Mouse (Mus musculus): ENCODE measurements around the gene Sirt2. TPM values are rescaled to one million over a fixed set of nuclear protein-coding genes. Genes with fewer than 3 reads are reported as not detected.

The Sirt2 gene
- polyA plus RNA-seq, 1 experiment from 2014 or later: 110 TPM

DNA sequence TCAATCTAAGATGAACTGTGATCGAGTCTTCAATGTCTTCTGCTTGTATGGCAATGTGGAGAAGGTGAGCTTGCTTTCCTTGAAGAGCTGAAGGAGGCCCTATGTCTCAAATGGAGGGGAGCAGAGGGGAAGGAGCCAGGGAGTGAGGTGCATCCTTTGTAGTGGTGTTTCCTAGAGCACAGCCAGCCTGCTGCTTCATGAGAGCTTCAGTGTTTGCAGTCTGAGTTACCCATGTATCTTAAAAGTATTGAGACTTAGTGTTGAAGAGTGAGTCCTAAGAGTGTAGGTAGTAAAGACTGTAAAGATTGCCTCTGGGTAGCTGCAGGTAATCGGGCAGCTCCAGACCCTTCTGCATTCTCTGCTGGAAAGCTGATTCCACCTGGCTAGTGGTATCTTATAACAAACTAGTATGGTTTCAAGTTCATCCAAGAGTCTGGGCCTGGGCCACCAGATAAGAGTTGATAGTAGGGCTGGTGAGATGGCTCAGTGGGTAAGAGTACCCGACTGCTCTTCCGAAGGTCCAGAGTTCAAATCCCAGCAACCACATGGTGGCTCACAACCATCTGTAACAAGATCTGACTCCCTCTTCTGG, 52.4 kb downstream of the Sirt2 start:
- Histone ChIP-seq H3K4me3 (ENCODE audit: low read depth, low read length) (no peak overlapping the region), H3K9me3 (ENCODE audit: control insufficient read depth, low read length) (no peaks in the 10 kb centered on the region), H3K27me3 (ENCODE audit: control insufficient read depth, insufficient read depth, low read length) (no peaks in the 10 kb centered on the region), H3K27ac (ENCODE audit: low read depth, low read length) (no peak overlapping the region), H3K4me2 (ENCODE audit: low read depth, low read length) (no peak overlapping the region), H3K36me3 (ENCODE audit: control insufficient read depth, insufficient read depth, low read length) (peaks cover 83% of the 10 kb centered on the region), H3K9ac (replicated peaks; ENCODE audit: low read depth, low read length) (no peak overlapping the region), H3K4me1 (ENCODE audit: control insufficient read depth, insufficient read depth, low read length) (0 out of 2 replicates have a peak, but pooled peaks cover 8% of the 10 kb centered on the region)
- no peak for ATAC-seq (ENCODE audit: low read depth)
- 87% methylated on average over 4 of the region's 4 CpGs for WGBS

DNA sequence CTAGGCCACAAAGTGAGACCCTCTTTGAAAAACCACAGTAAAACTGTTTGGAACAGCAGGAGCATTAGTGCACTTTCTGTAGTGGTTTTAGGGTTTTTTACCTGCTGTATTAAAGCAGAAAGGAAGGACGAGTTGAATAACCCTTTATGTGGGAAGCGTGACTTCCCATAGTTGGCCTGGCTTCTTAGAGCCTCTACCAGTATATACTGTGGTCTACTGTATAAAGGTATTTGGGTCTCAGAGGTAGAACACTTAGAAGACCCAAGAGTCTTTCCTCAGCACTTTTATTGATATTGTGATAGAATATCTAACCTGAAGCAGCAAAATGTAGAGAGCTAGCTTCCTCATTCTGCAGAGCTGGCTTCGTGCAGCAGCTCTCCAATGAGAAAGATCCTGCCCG, 53.0 kb downstream of the Sirt2 start:
- ATAC-seq (ENCODE audit: low read depth): no peak
- Histone ChIP-seq H3K9ac (replicated peaks; ENCODE audit: low read depth, low read length) (no peak overlapping the region), H3K27me3 (ENCODE audit: control insufficient read depth, insufficient read depth, low read length) (no peaks in the 10 kb centered on the region), H3K4me1 (ENCODE audit: control insufficient read depth, insufficient read depth, low read length) (0 out of 2 replicates have a peak, but pooled peaks cover 10% of the 10 kb centered on the region), H3K36me3 (ENCODE audit: control insufficient read depth, insufficient read depth, low read length) (peaks cover 77% of the 10 kb centered on the region), H3K9me3 (ENCODE audit: control insufficient read depth, low read length) (no peaks in the 10 kb centered on the region), H3K27ac (ENCODE audit: low read depth, low read length) (no peak overlapping the region), H3K4me3 (ENCODE audit: low read depth, low read length) (no peak overlapping the region), H3K4me2 (ENCODE audit: low read depth, low read length) (no peak overlapping the region)
- 75% methylated on average over 4 of the region's 4 CpGs for WGBS

DNA sequence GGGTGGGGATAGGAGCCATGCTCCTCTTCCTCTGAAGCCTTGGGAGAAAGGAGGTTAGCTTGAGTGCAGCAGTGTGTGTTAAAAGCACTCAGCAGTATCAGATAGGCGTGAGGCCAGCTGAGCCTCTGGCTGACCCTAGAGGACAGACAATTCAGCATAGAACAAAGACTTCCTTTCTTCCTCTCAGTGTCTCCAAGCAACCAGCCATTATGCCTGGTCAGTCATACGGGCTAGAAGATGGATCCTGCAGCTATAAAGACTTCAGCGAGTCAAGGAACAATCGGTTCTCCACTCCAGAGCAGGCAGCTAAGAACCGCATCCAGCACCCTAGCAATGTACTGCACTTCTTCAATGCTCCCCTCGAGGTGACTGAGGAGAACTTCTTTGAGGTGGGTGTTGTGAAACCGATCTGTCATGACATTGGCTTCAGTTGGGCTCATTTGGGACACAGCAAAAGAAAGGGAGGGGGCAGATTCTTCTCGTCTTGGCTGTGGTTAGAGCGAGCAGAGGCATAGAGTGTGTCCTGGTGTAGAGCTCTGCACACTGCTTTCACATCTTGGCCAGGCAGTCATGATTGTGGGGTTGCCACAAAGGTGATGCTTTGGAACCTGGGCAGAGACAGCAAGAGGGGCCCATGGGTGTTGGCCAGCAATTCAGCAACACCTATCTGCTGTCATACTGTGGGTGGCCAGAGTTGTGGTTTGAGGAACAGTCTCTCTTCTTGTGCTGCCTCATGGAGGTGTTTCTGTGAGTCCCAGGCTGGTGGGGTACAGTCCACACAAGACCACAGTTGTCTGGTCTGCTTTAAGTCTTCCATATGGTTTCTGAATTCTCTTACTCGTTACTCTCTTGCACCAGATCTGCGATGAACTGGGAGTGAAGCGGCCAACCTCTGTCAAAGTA, 54.1 kb downstream of the Sirt2 start:
- peaks cover 67% of the 10 kb centered on the region for H3K36me3 ChIP-seq (ENCODE audit: control insufficient read depth, insufficient read depth, low read length)
- H3K27me3 ChIP-seq (ENCODE audit: control insufficient read depth, insufficient read depth, low read length): no peaks in the 10 kb centered on the region
- no peak overlapping the region for H3K4me2 ChIP-seq (ENCODE audit: low read depth, low read length)
- H3K9ac ChIP-seq (replicated peaks; ENCODE audit: low read depth, low read length): no peak overlapping the region
- H3K4me1 ChIP-seq (ENCODE audit: control insufficient read depth, insufficient read depth, low read length): peaks cover 8% of the 10 kb centered on the region; the same call in 1 of the 2 replicates
- no peak for ATAC-seq (ENCODE audit: low read depth)
- peak overlapping the region; percentile 52 for H3K27ac ChIP-seq (ENCODE audit: low read depth, low read length)
- H3K4me3 ChIP-seq (ENCODE audit: low read depth, low read length): no peak overlapping the region
- H3K9me3 ChIP-seq (ENCODE audit: control insufficient read depth, low read length): no peaks in the 10 kb centered on the region
- 33% methylated on average over 12 of the region's 12 CpGs for WGBS

DNA sequence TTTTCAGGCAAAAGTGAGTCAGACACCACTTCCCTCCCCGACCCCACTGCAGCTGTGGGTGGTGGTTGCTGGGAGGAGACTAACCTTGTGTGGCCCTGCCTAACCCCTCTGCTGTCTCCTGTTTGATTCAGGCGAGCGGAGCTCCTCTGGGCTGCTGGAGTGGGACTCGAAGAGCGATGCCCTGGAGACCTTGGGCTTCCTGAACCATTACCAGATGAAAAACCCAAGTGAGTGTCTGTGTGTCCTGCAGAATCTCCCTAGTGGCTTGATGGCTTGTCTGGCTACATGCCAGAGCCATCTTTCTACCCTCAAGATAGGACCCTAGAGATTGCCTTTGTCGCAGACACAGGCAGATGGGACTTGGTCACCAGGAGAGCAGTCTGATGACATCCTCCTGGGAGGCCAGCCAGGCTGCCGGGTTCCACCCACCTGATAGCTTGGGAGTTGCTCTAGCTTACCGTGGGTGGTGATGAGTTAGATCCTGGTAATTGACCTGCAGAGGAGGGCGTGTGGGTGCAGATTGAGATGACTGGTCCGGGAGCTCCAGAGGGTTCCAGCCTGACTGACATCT, 54.8 kb downstream of the Sirt2 start:
- Histone ChIP-seq H3K9ac (replicated peaks; ENCODE audit: low read depth, low read length) (no peak overlapping the region), H3K4me2 (ENCODE audit: low read depth, low read length) (no peak overlapping the region), H3K36me3 (ENCODE audit: control insufficient read depth, insufficient read depth, low read length) (peaks cover 59% of the 10 kb centered on the region), H3K27ac (ENCODE audit: low read depth, low read length) (peak overlapping the region; percentile 52), H3K4me1 (ENCODE audit: control insufficient read depth, insufficient read depth, low read length) (peaks cover 13% of the 10 kb centered on the region; the same call in 1 of the 2 replicates), H3K9me3 (ENCODE audit: control insufficient read depth, low read length) (no peaks in the 10 kb centered on the region), H3K27me3 (ENCODE audit: control insufficient read depth, insufficient read depth, low read length) (no peaks in the 10 kb centered on the region), H3K4me3 (ENCODE audit: low read depth, low read length) (no peak overlapping the region)
- no peak for ATAC-seq (ENCODE audit: low read depth)
- 52% methylated on average over 10 of the region's 10 CpGs for WGBS

DNA sequence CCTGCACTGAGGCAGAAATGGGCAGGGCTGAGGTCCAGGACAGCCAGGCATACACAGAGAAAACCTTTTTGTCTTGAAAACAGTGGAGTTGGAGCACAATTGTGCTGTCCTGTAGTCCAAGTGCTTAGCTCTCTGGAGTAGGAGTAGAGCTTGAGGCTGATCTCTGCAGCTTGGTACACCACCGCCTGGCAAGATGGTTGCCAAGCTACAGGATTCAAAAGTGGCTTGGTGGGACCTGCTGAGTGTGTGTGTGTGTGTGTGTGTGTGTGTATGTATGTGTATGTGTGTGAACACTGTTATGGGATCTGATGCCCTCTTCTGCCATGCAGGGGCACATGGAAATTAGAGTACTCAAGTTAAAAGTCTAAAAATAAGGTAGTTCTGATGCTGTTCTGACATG, 56.0 kb downstream of the Sirt2 start:
- Histone ChIP-seq H3K27me3 (ENCODE audit: control insufficient read depth, insufficient read depth, low read length) (no peaks in the 10 kb centered on the region), H3K27ac (ENCODE audit: low read depth, low read length) (peak overlapping the region; percentile 34; the same call in 1 of the 2 replicates), H3K9me3 (ENCODE audit: control insufficient read depth, low read length) (no peaks in the 10 kb centered on the region), H3K36me3 (ENCODE audit: control insufficient read depth, insufficient read depth, low read length) (peaks cover 48% of the 10 kb centered on the region), H3K4me1 (ENCODE audit: control insufficient read depth, insufficient read depth, low read length) (peaks cover 13% of the 10 kb centered on the region; the same call in 1 of the 2 replicates), H3K4me3 (ENCODE audit: low read depth, low read length) (no peak overlapping the region), H3K4me2 (ENCODE audit: low read depth, low read length) (no peak overlapping the region), H3K9ac (replicated peaks; ENCODE audit: low read depth, low read length) (no peak overlapping the region)
- no peak for ATAC-seq (ENCODE audit: low read depth)
- 76% methylated on average over 1 of the region's 1 CpGs for WGBS

GRCm38 (mm10) chr7:28822993-28823903, 56.7 kb downstream of the Sirt2 start:
- Histone ChIP-seq H3K9me3 (ENCODE audit: control insufficient read depth, low read length) (no peaks in the 10 kb centered on the region), H3K4me1 (ENCODE audit: control insufficient read depth, insufficient read depth, low read length) (peaks cover 13% of the 10 kb centered on the region; the same call in 1 of the 2 replicates), H3K4me2 (ENCODE audit: low read depth, low read length) (no peak overlapping the region), H3K36me3 (ENCODE audit: control insufficient read depth, insufficient read depth, low read length) (peaks cover 42% of the 10 kb centered on the region), H3K4me3 (ENCODE audit: low read depth, low read length) (no peak overlapping the region), H3K9ac (replicated peaks; ENCODE audit: low read depth, low read length) (no peak overlapping the region), H3K27me3 (ENCODE audit: control insufficient read depth, insufficient read depth, low read length) (no peaks in the 10 kb centered on the region), H3K27ac (ENCODE audit: low read depth, low read length) (no peak overlapping the region)
- 62% methylated on average over 10 of the region's 10 CpGs for WGBS
- ATAC-seq (ENCODE audit: low read depth): no peak

DNA sequence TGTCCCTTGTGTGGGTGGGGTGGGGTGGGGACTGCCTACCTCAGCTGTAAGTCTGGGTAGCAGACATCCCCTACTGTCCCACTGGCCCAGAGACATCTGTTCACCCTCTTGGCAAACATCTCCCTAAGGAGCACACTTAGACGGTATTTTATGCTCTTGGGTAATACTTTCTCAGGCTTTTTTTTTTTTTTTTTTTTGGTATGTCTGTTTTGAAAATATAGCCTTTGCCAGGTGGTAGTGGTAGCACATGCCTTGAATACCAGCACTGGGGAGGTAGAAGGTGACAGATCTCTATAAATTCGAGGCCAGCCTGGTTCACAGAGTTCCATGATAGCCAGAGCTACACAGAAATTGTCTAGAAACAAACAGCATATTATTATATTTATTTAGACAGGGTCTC, 57.4 kb downstream of the Sirt2 start:
- Histone ChIP-seq H3K4me3 (ENCODE audit: low read depth, low read length) (no peak overlapping the region), H3K4me1 (ENCODE audit: control insufficient read depth, insufficient read depth, low read length) (peaks cover 13% of the 10 kb centered on the region; the same call in 1 of the 2 replicates), H3K4me2 (ENCODE audit: low read depth, low read length) (no peak overlapping the region), H3K27ac (ENCODE audit: low read depth, low read length) (no peak overlapping the region), H3K9ac (replicated peaks; ENCODE audit: low read depth, low read length) (no peak overlapping the region), H3K36me3 (ENCODE audit: control insufficient read depth, insufficient read depth, low read length) (peaks cover 36% of the 10 kb centered on the region), H3K27me3 (ENCODE audit: control insufficient read depth, insufficient read depth, low read length) (no peaks in the 10 kb centered on the region), H3K9me3 (ENCODE audit: control insufficient read depth, low read length) (no peaks in the 10 kb centered on the region)
- no peak for ATAC-seq (ENCODE audit: low read depth)
- 44% methylated on average over 2 of the region's 2 CpGs for WGBS

DNA sequence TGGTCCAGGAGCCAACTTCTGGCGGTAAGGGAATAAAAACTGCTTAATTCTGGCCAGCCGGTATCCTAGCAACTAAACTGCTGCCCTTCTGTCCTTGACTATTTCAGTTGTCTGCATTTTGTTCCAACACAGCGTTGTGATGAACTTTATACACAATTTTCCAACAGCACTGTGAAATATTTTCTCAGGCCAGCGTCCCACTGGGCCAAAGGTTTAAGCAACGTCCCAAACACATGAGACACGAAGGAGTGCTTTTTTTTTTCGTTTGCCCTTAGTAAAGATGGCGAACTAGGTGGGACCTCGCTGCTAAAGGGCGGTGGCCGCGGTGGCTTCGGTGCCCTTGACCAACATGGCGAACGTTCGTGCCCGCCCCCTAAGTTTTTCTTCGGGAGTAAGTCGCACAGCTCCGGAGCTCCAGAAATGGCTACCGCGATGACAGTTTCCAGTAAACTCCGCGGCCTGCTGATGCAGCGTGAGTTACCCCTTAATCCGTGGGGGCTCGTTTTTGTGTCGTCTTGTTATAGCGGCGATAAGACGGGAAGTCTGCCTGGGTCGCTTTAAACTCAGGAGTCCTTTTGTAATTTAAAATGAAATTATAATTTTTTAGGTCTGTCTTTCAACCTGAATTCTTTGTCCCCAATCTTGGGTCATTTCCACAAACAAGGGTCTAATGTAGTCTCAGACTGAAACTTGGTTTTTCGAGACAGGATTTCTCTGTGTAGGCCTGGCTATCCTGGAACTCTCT, 58.6 kb downstream of the Sirt2 start, which contains the start of gene Ech1:
Gene Ech1 (plus strand): TSS at position 277 of the 745 bp plus-strand sequence.
- Histone ChIP-seq H3K36me3 (ENCODE audit: control insufficient read depth, insufficient read depth, low read length) (peaks cover 26% of the 10 kb centered on the region), H3K4me2 (ENCODE audit: low read depth, low read length) (peak within 1 kb of the TSS; percentile 66), H3K4me3 (ENCODE audit: low read depth, low read length) (peak within 1 kb of the TSS; percentile 46), H3K4me1 (ENCODE audit: control insufficient read depth, insufficient read depth, low read length) (peaks cover 13% of the 10 kb centered on the region; the same call in 1 of the 2 replicates), H3K9ac (replicated peaks; ENCODE audit: low read depth, low read length) (peak within 1 kb of the TSS; percentile 54), H3K9me3 (ENCODE audit: control insufficient read depth, low read length) (no peaks in the 10 kb centered on the region), H3K27ac (ENCODE audit: low read depth, low read length) (peak within 1 kb of the TSS; percentile 74), H3K27me3 (ENCODE audit: control insufficient read depth, insufficient read depth, low read length) (no peaks in the 10 kb centered on the region)
- 3% methylated on average over 33 of the region's 33 CpGs for WGBS
- peak; percentile 81 for ATAC-seq (ENCODE audit: low read depth)
